Mouse (Mus musculus): ENCODE measurements around the gene Nsmce3. TPM values are rescaled to one million over a fixed set of nuclear protein-coding genes. Genes with fewer than 3 reads are reported as not detected.

Nsmce3 gene
- polyA plus RNA-seq, 1 experiment = not detected

- H3K4me1 ChIP-seq (ENCODE audit: control insufficient read depth, insufficient read depth, low read length) = no peaks in the 10 kb centered on the region
- H3K4me3 ChIP-seq (ENCODE audit: insufficient read depth, low read depth, low read length) = no peak overlapping the region
- H3K27ac ChIP-seq (ENCODE audit: insufficient read depth, low read depth, low read length) = no peak overlapping the region
- 92% methylated on average over 9 of the region's 9 CpGs for WGBS
- no peak for TF ChIP-seq CTCF (IDR thresholded peaks at IDR 0.05; ENCODE audit: insufficient read depth, low read depth, low read length)
- no peak for TF ChIP-seq POLR2A (IDR thresholded peaks at IDR 0.05; ENCODE audit: insufficient read depth, low read depth, low read length)
Measured at GRCm38 (mm10) chr7:64819683-64820082, 53.1 kb downstream of the Nsmce3 start.
